Mouse (Mus musculus) olfactory bulb, adult 2 months (tissue): ENCODE results near the gene Kbtbd12.

ENCODE experiments used
- CTCF ChIP-seq: fragments of 200-500 bp; IDR thresholded peaks from 2 replicates; pipeline ENCODE4 v1.5.1; 2012; ENCODE audit warnings: low read depth, mild to moderate bottlenecking, low read length, moderate library complexity; ENCODE audit not compliant: insufficient read depth
- POLR2A ChIP-seq: fragments of 200-500 bp; IDR thresholded peaks from 2 replicates; pipeline ENCODE4 v1.6.1; 2012; ENCODE audit warnings: mild to moderate bottlenecking, low read depth, low read length, moderate library complexity; ENCODE audit not compliant: insufficient read depth

DNA sequence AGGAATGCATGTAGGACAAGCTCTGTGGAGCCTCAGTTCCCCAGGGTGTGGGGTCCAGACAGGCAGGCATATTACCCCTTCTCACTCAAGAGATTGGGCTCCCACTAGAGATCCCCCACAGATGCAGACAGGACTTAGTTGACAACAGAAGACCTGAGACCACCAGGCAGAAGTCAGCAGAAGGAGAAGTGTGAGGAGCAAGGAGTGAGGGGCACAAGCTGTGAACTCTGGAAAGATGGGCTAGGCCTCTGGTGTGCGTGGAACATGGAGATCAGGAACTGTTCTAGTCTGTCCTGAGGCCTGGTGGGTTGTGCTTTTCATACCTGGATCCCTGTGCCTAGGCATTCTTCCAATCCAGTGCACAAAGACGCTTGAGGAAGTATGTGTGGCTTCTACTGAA is 87.8 kb downstream of the Kbtbd12 start:
- TF ChIP-seq CTCF, result no peak
- no peak for TF ChIP-seq POLR2A
